Mouse (Mus musculus): ENCODE measurements around the gene Slirp.

- no peak for TF ChIP-seq CTCF (conservative IDR thresholded peaks at IDR 0.05; ENCODE audit: low read length)
- TF ChIP-seq POU5F1 (IDR thresholded peaks at IDR 0.05; ENCODE audit: borderline replicate concordance, low read length), result no peak
- no peak for TF ChIP-seq NANOG (IDR thresholded peaks at IDR 0.05; ENCODE audit: borderline replicate concordance, low read length)
Measured at GRCm38 (mm10) chr12:87443115-87443699, 489 bp upstream of the Slirp start.

Measured in E14TG2a.4 (cell line).